Mouse (Mus musculus) lung, postnatal 0 days (tissue): ENCODE data around the gene Sap30.

Source experiments
- CTCF ChIP-seq: IDR thresholded peaks from 2 replicates; pipeline ENCODE4 v1.5.1; 2016; ENCODE audit warnings: antibody characterized with exemption, mild to moderate bottlenecking
- EP300 ChIP-seq: IDR thresholded peaks from 2 replicates; pipeline ENCODE4 v1.6.1; 2016; ENCODE audit warnings: antibody characterized with exemption, mild to moderate bottlenecking, control low read depth

GRCm38 (mm10) chr8:57468624-57469023 lies 19.0 kb downstream of the Sap30 start:
- TF ChIP-seq CTCF (no peak), EP300 (no peak)
